Mouse (Mus musculus) thymus, adult 2 months (tissue): Measurements from ENCODE around the gene Poldip3. TPM values are rescaled to one million over a fixed set of nuclear protein-coding genes. Genes with fewer than 3 reads are reported as not detected.

ENCODE experiments used
- DNase-seq: peaks from one replicate; pipeline ENCODE4 v3.0.0; 2021
- H3K27ac ChIP-seq: fragments of 200-500 bp; 2 replicates; pipeline ENCODE4 v1.5.1; 2012; ENCODE audit warnings: low read length, control low read depth; ENCODE audit not compliant: control insufficient read depth, insufficient read depth
- H3K27me3 ChIP-seq: fragments of 200-500 bp; 2 replicates; pipeline ENCODE4 v1.6.1; 2012; ENCODE audit warnings: mild to moderate bottlenecking, low read length, moderate library complexity, mixed read lengths; ENCODE audit not compliant: control insufficient read depth, insufficient read depth
- H3K36me3 ChIP-seq: fragments of 200-500 bp; 2 replicates; pipeline ENCODE4 v1.6.1; 2012; ENCODE audit warnings: mild to moderate bottlenecking, low read length, moderate library complexity; ENCODE audit not compliant: control insufficient read depth, insufficient read depth
- H3K4me1 ChIP-seq: fragments of 200-500 bp; replicated peaks from 2 replicates; pipeline ENCODE4 v1.6.1; 2012; ENCODE audit warnings: low read length; ENCODE audit not compliant: control insufficient read depth, insufficient read depth
- H3K4me3 ChIP-seq: fragments of 200-500 bp; 2 replicates; pipeline ENCODE4 v1.5.1; 2012; ENCODE audit warnings: mild to moderate bottlenecking, low read length, control low read depth, moderate library complexity; ENCODE audit not compliant: control insufficient read depth, insufficient read depth
- CTCF ChIP-seq: fragments of 200-500 bp; IDR thresholded peaks from 2 replicates; pipeline ENCODE4 v1.5.1; 2012; ENCODE audit warnings: mild to moderate bottlenecking, control low read depth, low read length, moderate library complexity, borderline replicate concordance; ENCODE audit not compliant: control insufficient read depth, poor library complexity, insufficient read depth; ENCODE audit errors: extremely low read depth
- POLR2A ChIP-seq: fragments of 200-500 bp; IDR thresholded peaks from 2 replicates; pipeline ENCODE4 v1.6.1; 2012; ENCODE audit warnings: mild to moderate bottlenecking, low read length, control low read depth, moderate library complexity; ENCODE audit not compliant: control insufficient read depth, poor library complexity, insufficient read depth; ENCODE audit errors: extremely low read depth
- WGBS: fragments of 180-500 bp; shearing (Covaris S2); methylation state at CpG from one replicate; pipeline ENCODE4 v1.1.7; 2018; 5-methylcytosine and 5-hydroxymethylcytosine counted together
- polyA plus RNA-seq: library from polyadenylated mRNA; depleted of rRNA; stranded (reverse); fragments of >200 nt; gene quantifications from 2 replicates; pipeline ENCODE4 v1.2.3, GENCODE M21; 2012

The Poldip3 gene
- polyA plus RNA-seq, 1 experiment, result 108 TPM

DNA sequence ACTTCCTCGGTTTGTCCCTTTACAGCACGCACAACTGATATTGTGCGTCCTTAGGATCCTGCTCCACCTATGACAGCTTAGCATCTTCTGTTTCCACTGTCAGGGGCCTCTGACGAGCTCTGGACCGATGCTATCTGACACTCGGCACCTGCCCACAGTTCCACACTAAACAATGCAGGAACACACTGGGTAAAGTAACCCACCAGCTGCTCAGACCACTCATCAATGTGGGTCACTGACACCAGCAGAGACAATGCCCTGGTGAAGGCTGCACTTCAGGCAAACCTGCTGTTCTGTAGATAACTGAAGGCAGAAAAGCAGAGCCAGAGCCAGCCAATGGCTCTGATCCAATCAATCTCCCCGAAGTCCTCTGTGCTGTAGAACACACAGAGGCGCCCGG, 22.6 kb downstream of the Poldip3 start:
- H3K4me3 ChIP-seq, result no peak overlapping the region
- no peak for TF ChIP-seq CTCF
- TF ChIP-seq POLR2A, result no peak
- WGBS, result 96% methylated on average over 9 of the region's 9 CpGs
- H3K36me3 ChIP-seq, result peaks cover 54% of the 10 kb centered on the region
- peaks cover 4% of the 10 kb centered on the region for H3K4me1 ChIP-seq
- no peaks in the 10 kb centered on the region for H3K27me3 ChIP-seq
- DNase-seq, result no peak
- H3K27ac ChIP-seq, result no peak overlapping the region

DNA sequence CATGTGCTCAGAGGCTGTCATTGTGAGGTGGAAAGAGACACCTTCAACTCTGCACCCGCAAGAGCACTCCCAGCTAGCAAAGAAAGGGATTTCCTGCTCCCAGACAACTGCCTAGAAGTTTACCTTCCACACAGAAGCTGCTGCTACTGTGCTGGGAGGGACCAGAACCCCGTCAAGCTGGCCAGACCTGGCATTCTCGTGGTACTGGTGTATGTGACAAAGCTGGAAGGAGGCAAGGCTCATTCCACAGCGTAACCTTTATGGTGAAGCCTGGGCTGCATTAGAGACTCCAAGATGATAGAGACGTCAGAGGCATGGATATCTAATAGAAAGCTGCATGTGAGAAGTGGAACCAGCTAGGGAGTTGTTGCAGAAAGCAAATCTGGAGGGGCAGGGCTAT, 24.6 kb downstream of the Poldip3 start:
- no peak overlapping the region for H3K4me3 ChIP-seq
- H3K27me3 ChIP-seq, result no peaks in the 10 kb centered on the region
- no peak for DNase-seq
- TF ChIP-seq POLR2A (no peak), CTCF (no peak)
- peaks cover 6% of the 10 kb centered on the region for H3K4me1 ChIP-seq
- H3K36me3 ChIP-seq, result peaks cover 35% of the 10 kb centered on the region
- no peak overlapping the region for H3K27ac ChIP-seq
- WGBS, result 94% methylated on average over 5 of the region's 5 CpGs

DNA sequence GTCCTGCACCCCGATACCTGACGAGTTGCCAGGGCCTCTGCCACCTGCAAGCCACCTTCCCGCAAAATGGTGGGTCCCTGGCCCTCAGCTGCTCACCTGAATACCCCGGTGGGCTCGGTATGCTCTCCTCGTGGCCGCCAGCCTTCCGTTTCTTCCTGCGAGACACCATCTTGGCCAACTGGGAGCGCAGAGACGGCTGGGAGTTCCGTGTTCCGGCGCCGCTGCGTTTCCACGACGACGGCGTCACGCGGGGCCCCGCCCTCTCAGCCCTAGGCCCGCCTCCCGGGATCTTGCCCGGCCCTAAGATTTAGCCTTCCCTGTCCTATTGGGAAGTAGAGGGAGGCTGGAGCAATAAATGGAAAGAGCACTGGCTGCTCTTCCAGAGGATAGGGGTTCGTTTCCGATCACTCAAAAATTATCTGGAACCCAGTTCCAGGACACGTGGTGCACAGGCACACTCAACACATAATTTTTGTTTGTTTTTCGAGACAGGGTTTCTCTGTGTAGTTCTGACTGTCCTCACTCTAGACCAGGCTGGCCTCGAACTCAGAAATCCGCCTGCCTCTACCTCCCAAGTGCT, 26.5 kb downstream of the Poldip3 start, which contains the start of gene Rrp7a:
Gene Rrp7a (minus strand): TSS at position 236 of the 580 bp plus-strand sequence.
- 3% methylated on average over 32 of the region's 32 CpGs for WGBS
- 0 out of 2 replicates have a peak, but pooled peaks have one; percentile 53 for TF ChIP-seq CTCF
- TF ChIP-seq POLR2A, result peak; percentile 57; the same call in 1 of the 2 replicates
- Histone ChIP-seq H3K4me3 (peak within 1 kb of the TSS; percentile 79), H3K36me3 (peaks cover 26% of the 10 kb centered on the region), H3K27ac (peak within 1 kb of the TSS; percentile 43; the same call in 1 of the 2 replicates), H3K27me3 (no peaks in the 10 kb centered on the region), H3K4me1 (peaks cover 6% of the 10 kb centered on the region)
- DNase-seq, result peak; percentile 88

DNA sequence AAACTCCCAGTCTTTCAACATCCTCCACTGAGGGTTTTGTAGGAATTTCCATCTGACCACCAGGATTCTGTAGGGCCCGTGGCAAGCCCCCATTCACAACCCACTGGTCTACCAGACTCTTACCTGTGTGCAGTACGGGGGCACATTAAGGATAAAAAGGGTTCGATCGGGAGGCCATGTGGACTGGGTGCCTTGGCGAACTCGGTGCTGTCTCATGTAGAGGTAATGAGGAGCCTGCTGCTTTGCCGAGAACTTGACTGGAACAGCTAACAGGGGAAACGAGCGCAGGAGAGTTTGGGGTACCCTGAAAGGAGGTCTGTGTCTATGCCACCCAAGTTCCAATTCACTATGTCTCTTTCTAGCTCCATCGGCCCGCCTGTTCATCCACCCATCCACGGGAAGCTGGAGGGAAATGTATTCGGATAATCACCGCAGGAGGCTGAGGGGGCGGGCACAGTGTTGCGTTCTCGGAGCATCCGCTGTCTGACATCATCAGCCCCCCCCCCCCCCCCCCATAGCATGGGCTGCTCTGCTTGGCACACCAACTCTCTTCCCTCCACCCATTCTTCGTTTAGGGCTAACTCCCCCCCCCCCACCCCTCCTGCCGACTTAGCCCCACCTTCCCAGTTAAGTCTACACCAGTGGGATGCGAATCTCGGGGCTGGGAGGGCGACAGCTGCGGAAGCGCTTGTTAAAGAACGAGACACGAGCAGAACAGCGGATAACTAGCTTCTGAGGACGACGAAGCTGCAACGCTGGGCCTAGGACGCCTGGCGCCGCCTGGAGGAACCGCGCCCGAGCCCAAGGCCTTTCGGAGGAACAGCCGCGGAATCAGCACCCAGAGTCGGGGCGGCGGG, 27.2 kb downstream of the Poldip3 start:
- H3K4me3 ChIP-seq, result peak overlapping the region; percentile 79
- H3K4me1 ChIP-seq, result peaks cover 6% of the 10 kb centered on the region
- no peak for TF ChIP-seq POLR2A
- TF ChIP-seq CTCF, result no peak
- peak overlapping the region; percentile 43; the same call in 1 of the 2 replicates for H3K27ac ChIP-seq
- 5% methylated on average over 43 of the region's 43 CpGs for WGBS
- peaks cover 25% of the 10 kb centered on the region for H3K36me3 ChIP-seq
- DNase-seq, result peak; percentile 60
- no peaks in the 10 kb centered on the region for H3K27me3 ChIP-seq

DNA sequence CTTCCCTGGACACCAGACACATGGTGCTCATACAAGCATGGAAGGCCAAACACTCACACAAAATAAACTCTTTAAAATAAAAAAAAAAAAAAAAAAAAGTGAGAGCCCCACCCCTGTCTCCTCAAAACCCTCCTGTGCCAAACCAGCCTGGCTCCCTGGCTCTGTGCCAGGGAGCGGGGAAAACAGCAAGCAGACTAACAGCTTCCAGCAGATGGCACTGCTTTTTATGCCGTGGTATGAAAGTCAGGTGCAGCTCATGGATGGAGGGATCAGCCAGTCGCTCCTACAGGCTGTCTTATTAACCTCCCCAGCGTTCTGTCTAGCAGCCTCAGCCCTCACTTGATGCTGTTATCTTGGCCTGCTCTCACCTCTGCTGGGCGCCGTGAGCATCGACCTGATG, 30.8 kb downstream of the Poldip3 start:
- TF ChIP-seq CTCF (0 out of 2 replicates have a peak, but pooled peaks have one; percentile 22), POLR2A (no peak)
- H3K4me3 ChIP-seq, result no peak overlapping the region
- peaks cover 21% of the 10 kb centered on the region for H3K36me3 ChIP-seq
- no peak overlapping the region for H3K27ac ChIP-seq
- peaks cover 6% of the 10 kb centered on the region for H3K4me1 ChIP-seq
- WGBS, result 72% methylated on average over 7 of the region's 7 CpGs
- H3K27me3 ChIP-seq, result no peaks in the 10 kb centered on the region
- DNase-seq, result no peak

DNA sequence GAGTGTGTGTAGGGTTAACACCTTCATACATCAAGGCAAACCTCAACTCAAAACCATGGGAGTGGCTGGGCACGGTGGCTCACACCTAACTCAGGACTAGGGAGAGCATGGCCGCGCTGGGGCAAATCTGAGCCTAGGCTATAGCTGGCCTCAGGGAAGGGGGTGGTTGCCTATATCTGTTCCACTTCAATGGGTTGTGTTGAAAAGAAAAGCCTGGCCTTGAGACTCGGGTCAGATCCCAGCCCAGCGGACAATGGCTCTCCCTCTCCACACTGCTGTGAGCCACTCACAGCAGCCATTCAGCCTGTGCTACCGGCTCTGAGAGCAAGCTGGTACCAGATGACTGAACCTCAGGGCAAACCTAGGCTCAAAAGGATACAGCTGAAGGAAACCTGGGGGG, 34.1 kb downstream of the Poldip3 start:
- Histone ChIP-seq H3K27me3 (no peaks in the 10 kb centered on the region), H3K36me3 (peaks cover 21% of the 10 kb centered on the region), H3K4me3 (no peak overlapping the region), H3K27ac (no peak overlapping the region), H3K4me1 (0 out of 2 replicates have a peak, but pooled peaks cover 2% of the 10 kb centered on the region)
- DNase-seq, result no peak
- no peak for TF ChIP-seq POLR2A
- TF ChIP-seq CTCF, result no peak
- 91% methylated on average over 6 of the region's 6 CpGs for WGBS
